Mouse (Mus musculus) spleen, adult 2 months (tissue): Measurements from ENCODE around the gene Gm20388.

Experiments used
- CTCF ChIP-seq: fragments of 200-500 bp; IDR thresholded peaks from 2 replicates; pipeline ENCODE4 v1.5.1; 2011; ENCODE audit warnings: mild to moderate bottlenecking, inconsistent platforms; ENCODE audit not compliant: insufficient read depth, insufficient read length, insufficient replicate concordance; ENCODE audit errors: extremely low read depth
- POLR2A ChIP-seq: fragments of 200-500 bp; IDR thresholded peaks from 2 replicates; pipeline ENCODE4 v1.6.1; 2011; ENCODE audit warnings: low read depth, low read length, inconsistent platforms

GRCm38 (mm10) chr8:120412357-120412756 is 501.7 kb downstream of the Gm20388 start:
- TF ChIP-seq CTCF (no peak), POLR2A (no peak)
